Mouse (Mus musculus) layer of hippocampus, adult 9-10 months (tissue): Measurements from ENCODE around the gene 0610010K14Rik.

Experiments used
- DNase-seq: peaks from one replicate; pipeline ENCODE4 v3.0.0; 2022; ENCODE audit warnings: low spot score

The 0610010K14Rik gene

GRCm38 (mm10) chr11:70234497-70234896, 3.2 kb downstream of the 0610010K14Rik start:
- DNase-seq = no peak

GRCm38 (mm10) chr11:70234037-70234436, 3.7 kb downstream of the 0610010K14Rik start:
- DNase-seq = no peak

GRCm38 (mm10) chr11:70233016-70233415, 4.7 kb downstream of the 0610010K14Rik start:
- DNase-seq = no peak

- no peak for DNase-seq
These were observed 5.2 kb downstream of the 0610010K14Rik start for GRCm38 (mm10) chr11:70232546-70232945.

GRCm38 (mm10) chr11:70230239-70230727, 7.4 kb downstream of the 0610010K14Rik start:
- DNase-seq = no peak

GRCm38 (mm10) chr11:70229260-70230010, 8.3 kb downstream of the 0610010K14Rik start, which contains the start of gene Bcl6b:
TSS of gene Bcl6b (minus strand) at chr11:70229798.
- no peak for DNase-seq

- DNase-seq = no peak
These were observed 8.9 kb downstream of the 0610010K14Rik start for GRCm38 (mm10) chr11:70228828-70229227.

- DNase-seq = no peak
These were observed 10.0 kb downstream of the 0610010K14Rik start for GRCm38 (mm10) chr11:70227661-70228245.

- no peak for DNase-seq
These were observed 10.6 kb downstream of the 0610010K14Rik start for GRCm38 (mm10) chr11:70227126-70227525.

- DNase-seq = no peak
These were observed 11.2 kb downstream of the 0610010K14Rik start for GRCm38 (mm10) chr11:70226602-70226890.

- DNase-seq = no peak
These were observed 11.7 kb downstream of the 0610010K14Rik start for GRCm38 (mm10) chr11:70225798-70226601.

GRCm38 (mm10) chr11:70223724-70224123, 14.0 kb downstream of the 0610010K14Rik start:
- DNase-seq = no peak

- no peak for DNase-seq
These were observed 15.9 kb downstream of the 0610010K14Rik start for GRCm38 (mm10) chr11:70221603-70222500.

GRCm38 (mm10) chr11:70220731-70221602, 16.7 kb downstream of the 0610010K14Rik start, which contains the start of gene Slc16a13:
TSS of gene Slc16a13 (minus strand) at chr11:70221064.
- DNase-seq = peak; percentile 91

- no peak for DNase-seq
These were observed 17.4 kb downstream of the 0610010K14Rik start for GRCm38 (mm10) chr11:70220323-70220722.

- DNase-seq = no peak
These were observed 17.8 kb downstream of the 0610010K14Rik start for GRCm38 (mm10) chr11:70219873-70220272.

- DNase-seq = no peak
These were observed 18.8 kb downstream of the 0610010K14Rik start for GRCm38 (mm10) chr11:70218741-70219470.

- DNase-seq = no peak
These were observed 19.7 kb downstream of the 0610010K14Rik start for GRCm38 (mm10) chr11:70218039-70218438.

- DNase-seq = no peak
These were observed 21.6 kb downstream of the 0610010K14Rik start for GRCm38 (mm10) chr11:70216103-70216502.

GRCm38 (mm10) chr11:70215301-70215700, 22.4 kb downstream of the 0610010K14Rik start:
- DNase-seq = no peak
